Mouse (Mus musculus) stomach, postnatal 0 days (tissue): Measurements from ENCODE around the gene Oxsr1.

Experiments used
- CTCF ChIP-seq: IDR thresholded peaks from 2 replicates; pipeline ENCODE4 v1.5.1; 2016; ENCODE audit warnings: antibody characterized with exemption, low read depth, mild to moderate bottlenecking, moderate library complexity
- EP300 ChIP-seq: optimal IDR thresholded peaks from 2 replicates; pipeline ENCODE3; 2016; ENCODE audit warnings: antibody characterized with exemption

- TF ChIP-seq CTCF (no peak), EP300 (no peak)
Observed at GRCm38 (mm10) chr9:119355943-119356342, 33.7 kb upstream of the Oxsr1 start.
